ENCODE assay signal across 7 mouse cellular contexts in genomic region chr13:73505686-73506467, GRCm38 (mm10). TPM values are rescaled to one million over a fixed set of nuclear protein-coding genes. Genes with fewer than 3 reads are reported as not detected.
DNase-seq lines count a peak whose midpoint lies in the region; ATAC-seq and TF ChIP-seq lines count a peak whose summit lies in the region.

No protein-coding gene starts in this region.

- no peak overlapping the region for H3K4me2 ChIP-seq in intestine, embryonic 15.5 days (replicated peaks)
- no peak overlapping the region for H3K4me2 ChIP-seq in midbrain, embryonic 12.5 days (replicated peaks)

- no peak overlapping the region for H3K27ac ChIP-seq in cortical plate, adult 2 months (ENCODE audit: insufficient read depth, low read length)
- H3K27ac ChIP-seq in intestine, embryonic 15.5 days, result no peak overlapping the region
- no peak overlapping the region for H3K27ac ChIP-seq in midbrain, embryonic 12.5 days (replicated peaks)

- no peak for TF ChIP-seq POLR2A in cortical plate, adult 2 months (IDR thresholded peaks at IDR 0.05; ENCODE audit: extremely low read depth, insufficient read depth, low read length)

- WGBS in intestine, embryonic 15.5 days, result 60% methylated on average over 7 of the region's 7 CpGs
- WGBS in midbrain, embryonic 12.5 days, result 73% methylated on average over 7 of the region's 7 CpGs

- H3K9ac ChIP-seq in intestine, embryonic 15.5 days, result no peak overlapping the region
- H3K9ac ChIP-seq in midbrain, embryonic 12.5 days (replicated peaks), result no peak overlapping the region

- H3K4me3 ChIP-seq in cortical plate, adult 2 months (ENCODE audit: insufficient read depth, low read length), result no peak overlapping the region
- no peak overlapping the region for H3K4me3 ChIP-seq in intestine, embryonic 15.5 days (replicated peaks)
- H3K4me3 ChIP-seq in midbrain, embryonic 12.5 days, result no peak overlapping the region

- DNase-seq in adrenal gland, adult 2 months, result peak; percentile 79
- peak; percentile 52 for DNase-seq in gastrocnemius, postnatal 25 days
- DNase-seq in left cerebral cortex, postnatal 14 days (ENCODE audit: low spot score in 2 of 2), result peak; percentile 89 to 90
- DNase-seq in spleen, adult 12 weeks (ENCODE audit: low spot score), result peak; percentile 71

- peaks cover 11% of the 10 kb centered on the region for H3K36me3 ChIP-seq in intestine, embryonic 15.5 days
- peaks cover 37% of the 10 kb centered on the region for H3K36me3 ChIP-seq in midbrain, embryonic 12.5 days

- no peaks in the 10 kb centered on the region for H3K27me3 ChIP-seq in intestine, embryonic 15.5 days (replicated peaks)
- H3K27me3 ChIP-seq in midbrain, embryonic 12.5 days, result no peaks in the 10 kb centered on the region

- ATAC-seq in intestine, embryonic 15.5 days, result peak; percentile 81
- ATAC-seq in midbrain, embryonic 12.5 days (ENCODE audit: low FRiP score, low read depth), result peak; percentile 34; the same call in 1 of the 2 replicates

- no peaks in the 10 kb centered on the region for H3K4me1 ChIP-seq in cortical plate, adult 2 months (ENCODE audit: control insufficient read depth, insufficient read depth, low read length)
- no peaks in the 10 kb centered on the region for H3K4me1 ChIP-seq in intestine, embryonic 15.5 days (replicated peaks)
- H3K4me1 ChIP-seq in midbrain, embryonic 12.5 days, result no peaks in the 10 kb centered on the region

- peak; percentile 92 for TF ChIP-seq CTCF in cortical plate, adult 2 months (IDR thresholded peaks at IDR 0.05; ENCODE audit: extremely low read depth, insufficient read depth, low read length)

- no peaks in the 10 kb centered on the region for H3K9me3 ChIP-seq in intestine, embryonic 15.5 days
- no peaks in the 10 kb centered on the region for H3K9me3 ChIP-seq in midbrain, embryonic 12.5 days

- intact Hi-C loops in left cerebral cortex, postnatal 14 days (cut with DNase I), result loop anchor here (1.0 to 5.0 kb wide), 2 partner anchors 34 to 80 kb away; no protein-coding TSS in a partner anchor

RNA-seq across cellular contexts. Expression of gene Slc6a3, which starts 30.7 kb away (rescaled TPM):
- under 1 TPM in 1 of 2 experiments, not detected in 1; 0.09 TPM for total RNA-seq in adrenal gland, adult 2 months (2021)
- 0.13 TPM in 1 of 2 replicates, not detected in the other for polyA plus RNA-seq in adrenal gland, adult 2 months (2012; rRNA removed)
- polyA plus RNA-seq in cortical plate, adult 2 months (2012; rRNA removed), result 0.04 and 0.08 TPM in 2 replicates
- not detected for total RNA-seq in gastrocnemius, postnatal 25 days (2021)
- polyA plus RNA-seq in intestine, embryonic 15.5 days (2015; fragmentation: Nextera tagmentation; extraction: Ambion mirVana), result 0.34 and 0.41 TPM in 2 replicates
- under 1 TPM in 1 of 2 experiments, not detected in 1; 0.25 TPM for total RNA-seq in left cerebral cortex, postnatal 14 days (2021)
- polyA plus RNA-seq in midbrain, embryonic 12.5 days (2016; fragmentation: Nextera tagmentation; extraction: Ambion mirVana), result 0.18 and 0.71 TPM in 2 replicates

RNA-seq across cellular contexts. Expression of gene Lpcat1, which starts 38.9 kb away (rescaled TPM):
- 10 to 100 TPM; 11.8 to 17.3 TPM for total RNA-seq in adrenal gland, adult 2 months (2021)
- 20.3 and 23.4 TPM in 2 replicates for polyA plus RNA-seq in adrenal gland, adult 2 months (2012; rRNA removed)
- polyA plus RNA-seq in cortical plate, adult 2 months (2012; rRNA removed), result 39.6 and 48.5 TPM in 2 replicates
- total RNA-seq in gastrocnemius, postnatal 25 days (2021), result 1 to 10 TPM; 2.8 to 3.5 TPM
- 19.8 and 22.5 TPM in 2 replicates for polyA plus RNA-seq in intestine, embryonic 15.5 days (2015; fragmentation: Nextera tagmentation; extraction: Ambion mirVana)
- total RNA-seq in left cerebral cortex, postnatal 14 days (2021), result 10 to 100 TPM; 48.8 to 53.3 TPM
- 67.6 and 68.1 TPM in 2 replicates for polyA plus RNA-seq in midbrain, embryonic 12.5 days (2016; fragmentation: Nextera tagmentation; extraction: Ambion mirVana)
